Mouse (Mus musculus) bone marrow, adult 2 months (tissue): ENCODE measurements around the gene Slc24a1. TPM values are rescaled to one million over a fixed set of nuclear protein-coding genes. Genes with fewer than 3 reads are reported as not detected.

Experiments
- H3K27ac ChIP-seq: fragments of 200-500 bp; 2 replicates; pipeline ENCODE4 v1.5.1; 2012; ENCODE audit warnings: low read depth, mild to moderate bottlenecking, control low read depth, inconsistent platforms, low read length; ENCODE audit not compliant: control insufficient read depth, poor library complexity, insufficient read depth
- H3K4me1 ChIP-seq: fragments of 200-500 bp; 2 replicates; pipeline ENCODE4 v1.6.1; 2011; ENCODE audit warnings: low read length; ENCODE audit not compliant: control insufficient read depth, insufficient read depth
- H3K4me3 ChIP-seq: fragments of 200-500 bp; replicated peaks from 2 replicates; pipeline ENCODE3; 2011; ENCODE audit warnings: mild to moderate bottlenecking, low read depth, low read length, control low read depth; ENCODE audit not compliant: control insufficient read depth
- CTCF ChIP-seq: fragments of 200-500 bp; IDR thresholded peaks from 2 replicates; pipeline ENCODE4 v1.5.1; 2011; ENCODE audit warnings: low read length, control low read depth; ENCODE audit not compliant: control insufficient read depth, insufficient read depth
- POLR2A ChIP-seq: fragments of 200-500 bp; IDR thresholded peaks from 2 replicates; pipeline ENCODE4 v1.6.1; 2011; ENCODE audit warnings: low read depth, mild to moderate bottlenecking, control low read depth, low read length, borderline replicate concordance; ENCODE audit not compliant: control insufficient read depth
- WGBS: fragments of 180-500 bp; shearing (Covaris S2); methylation state at CpG from one replicate; pipeline ENCODE4 v1.1.7; 2018; 5-methylcytosine and 5-hydroxymethylcytosine counted together
- polyA plus RNA-seq: library from polyadenylated mRNA; stranded (reverse); fragments of >200 nt; gene quantifications from 2 replicates; pipeline ENCODE4 v1.2.4, GENCODE M21; 2011; ENCODE audit warnings: low replicate concordance; ENCODE audit not compliant: missing spikeins, insufficient read depth, insufficient read length

The Slc24a1 gene
- polyA plus RNA-seq, 1 experiment = not detected

GRCm38 (mm10) chr9:64903386-64903785 is 48.0 kb downstream of the Slc24a1 start:
- Histone ChIP-seq H3K4me1 (no peaks in the 10 kb centered on the region), H3K4me3 (no peak overlapping the region), H3K27ac (no peak overlapping the region)
- WGBS = 69% methylated on average over 3 of the region's 3 CpGs
- peak; percentile 76 for TF ChIP-seq CTCF
- TF ChIP-seq POLR2A = no peak

GRCm38 (mm10) chr9:64902866-64903265 is 48.5 kb downstream of the Slc24a1 start:
- TF ChIP-seq CTCF = no peak
- no peak for TF ChIP-seq POLR2A
- Histone ChIP-seq H3K4me3 (no peak overlapping the region), H3K27ac (no peak overlapping the region), H3K4me1 (no peaks in the 10 kb centered on the region)
- 80% methylated on average over 4 of the region's 4 CpGs for WGBS

- no peak overlapping the region for H3K27ac ChIP-seq
- no peak overlapping the region for H3K4me3 ChIP-seq
- no peaks in the 10 kb centered on the region for H3K4me1 ChIP-seq
- TF ChIP-seq CTCF (no peak), POLR2A (no peak)
- WGBS = 85% methylated on average over 10 of the region's 10 CpGs
Observed at GRCm38 (mm10) chr9:64896605-64897004, 54.8 kb downstream of the Slc24a1 start.

- TF ChIP-seq POLR2A (no peak), CTCF (no peak)
- WGBS = 90% methylated on average over 5 of the region's 5 CpGs
- no peak overlapping the region for H3K27ac ChIP-seq
- H3K4me1 ChIP-seq = no peaks in the 10 kb centered on the region
- H3K4me3 ChIP-seq = no peak overlapping the region
Observed at GRCm38 (mm10) chr9:64886008-64886407, 65.4 kb downstream of the Slc24a1 start.

Other genes starting within 250 kb of the Slc24a1 start
- gene Rab11a, start 213.8 kb downstream of the Slc24a1 start, polyA plus RNA-seq = 132 and 148 TPM in 2 replicates
- 77.2 and 86.3 TPM in 2 replicates for gene Dennd4a, start 140.3 kb downstream of the Slc24a1 start, polyA plus RNA-seq
- gene Ints14, start 9.3 kb upstream of the Slc24a1 start, polyA plus RNA-seq = 7.7 and 9.0 TPM in 2 replicates
- gene Hacd3, start 70.1 kb upstream of the Slc24a1 start, polyA plus RNA-seq = 9.2 and 18.0 TPM in 2 replicates
- gene Dpp8, start 80.8 kb upstream of the Slc24a1 start, polyA plus RNA-seq = 23.7 and 25.9 TPM in 2 replicates
- gene Igdcc4, start 149.9 kb upstream of the Slc24a1 start, polyA plus RNA-seq = 0.32 TPM in 1 of 2 replicates, not detected in the other
- not detected in 2 replicates for gene Igdcc3, start 189.6 kb upstream of the Slc24a1 start, polyA plus RNA-seq
- 4.3 and 7.0 TPM in 2 replicates for gene Parp16, start 243.7 kb upstream of the Slc24a1 start, polyA plus RNA-seq